Mouse (Mus musculus): ENCODE results near the gene B4galnt4. TPM values are rescaled to one million over a fixed set of nuclear protein-coding genes. Genes with fewer than 3 reads are reported as not detected.

B4galnt4 gene
- polyA plus RNA-seq, 1 experiment from 2014 or later: 41.0 TPM

DNA sequence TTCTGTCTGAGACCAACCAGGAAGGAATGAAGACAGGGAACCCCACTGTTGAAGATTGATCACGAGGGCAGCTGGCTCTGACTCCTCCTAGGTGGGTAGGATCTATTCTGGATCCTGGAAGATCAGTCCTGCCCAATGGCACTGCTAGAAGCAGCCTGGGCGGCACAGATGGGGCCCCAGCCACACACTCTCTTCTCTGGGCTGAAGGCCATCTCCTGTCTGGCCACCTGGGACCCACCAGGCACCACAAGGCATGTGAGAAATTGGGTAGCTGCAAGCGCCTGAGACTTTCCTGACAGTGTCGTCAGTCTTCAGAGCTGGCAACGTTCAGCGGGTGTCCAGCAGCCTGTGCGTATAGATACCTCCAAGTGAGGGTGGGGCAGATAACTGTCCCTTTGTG lies 1.6 kb downstream of the B4galnt4 start:
- WGBS: 69% methylated on average over 7 of the region's 7 CpGs
- H3K9ac ChIP-seq: peak overlapping the region; percentile 98
- no peak for ATAC-seq (ENCODE audit: low read depth)

DNA sequence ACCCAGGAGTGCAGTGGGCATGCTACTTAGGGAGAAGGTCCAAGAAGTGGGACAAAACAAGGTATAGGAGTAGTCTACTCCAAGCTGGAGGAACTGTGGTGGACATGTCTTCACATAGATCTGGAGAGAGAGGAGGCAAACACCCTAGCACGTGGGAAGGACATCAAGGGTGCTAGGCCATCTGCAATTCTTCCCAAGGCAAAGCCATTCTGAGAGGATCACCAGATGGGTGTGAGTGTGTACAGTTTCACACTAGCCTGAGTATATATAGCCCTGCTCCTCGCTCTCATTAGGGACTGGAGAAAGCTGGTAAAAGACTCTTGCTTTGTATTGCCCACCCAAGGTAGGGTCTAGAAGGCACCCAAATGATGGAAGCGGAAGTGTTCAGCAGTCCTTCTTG lies 2.4 kb downstream of the B4galnt4 start:
- Histone ChIP-seq H3K27me3 (no peaks in the 10 kb centered on the region), H3K36me3 (peaks cover 50% of the 10 kb centered on the region), H3K27ac (replicated peaks) (no peak overlapping the region), H3K4me1 (replicated peaks) (peaks cover 38% of the 10 kb centered on the region), H3K4me2 (no peak overlapping the region), H3K4me3 (no peak overlapping the region), H3K9ac (0 out of 2 replicates have a peak overlapping the region, but pooled peaks have one; percentile 23), H3K9me3 (no peaks in the 10 kb centered on the region)
- WGBS: 82% methylated on average over 3 of the region's 3 CpGs
- no peak for ATAC-seq (ENCODE audit: low read depth)

More for the DNA sequence above, 1.6 kb downstream of the B4galnt4 start:
- H3K4me3 ChIP-seq: peak overlapping the region; percentile 90; the same call in 1 of the 2 replicates
- H3K9me3 ChIP-seq: no peaks in the 10 kb centered on the region
- H3K27me3 ChIP-seq: no peaks in the 10 kb centered on the region
- peak overlapping the region; percentile 75 for H3K4me2 ChIP-seq
- peaks cover 38% of the 10 kb centered on the region for H3K4me1 ChIP-seq (replicated peaks)
- no peak overlapping the region for H3K27ac ChIP-seq (replicated peaks)
- H3K36me3 ChIP-seq: peaks cover 41% of the 10 kb centered on the region

DNA sequence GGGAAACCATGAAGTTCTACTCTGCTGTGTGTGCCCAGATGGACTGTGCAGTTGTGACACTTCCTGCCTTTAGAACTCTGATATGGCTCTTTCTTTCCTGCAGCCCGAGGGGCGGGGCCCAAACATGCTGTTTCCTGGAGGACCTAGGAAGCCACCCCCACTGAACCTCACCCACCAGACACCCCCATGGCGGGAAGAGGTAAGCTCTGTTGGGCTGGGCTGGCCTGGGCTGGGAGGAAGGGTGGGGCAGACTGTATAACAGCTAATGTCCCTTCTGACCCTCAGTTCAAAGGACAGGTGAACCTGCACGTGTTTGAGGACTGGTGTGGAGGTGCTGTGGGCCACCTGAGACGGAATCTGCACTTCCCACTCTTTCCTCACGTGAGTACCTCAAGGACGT lies 3.3 kb downstream of the B4galnt4 start:
- Histone ChIP-seq H3K4me3 (no peak overlapping the region), H3K9me3 (no peaks in the 10 kb centered on the region), H3K4me2 (no peak overlapping the region), H3K9ac (no peak overlapping the region), H3K27ac (replicated peaks) (no peak overlapping the region), H3K4me1 (replicated peaks) (peaks cover 38% of the 10 kb centered on the region), H3K27me3 (no peaks in the 10 kb centered on the region; the same call in 1 of the 2 replicates), H3K36me3 (peaks cover 56% of the 10 kb centered on the region)
- 91% methylated on average over 7 of the region's 7 CpGs for WGBS
- ATAC-seq (ENCODE audit: low read depth): no peak

DNA sequence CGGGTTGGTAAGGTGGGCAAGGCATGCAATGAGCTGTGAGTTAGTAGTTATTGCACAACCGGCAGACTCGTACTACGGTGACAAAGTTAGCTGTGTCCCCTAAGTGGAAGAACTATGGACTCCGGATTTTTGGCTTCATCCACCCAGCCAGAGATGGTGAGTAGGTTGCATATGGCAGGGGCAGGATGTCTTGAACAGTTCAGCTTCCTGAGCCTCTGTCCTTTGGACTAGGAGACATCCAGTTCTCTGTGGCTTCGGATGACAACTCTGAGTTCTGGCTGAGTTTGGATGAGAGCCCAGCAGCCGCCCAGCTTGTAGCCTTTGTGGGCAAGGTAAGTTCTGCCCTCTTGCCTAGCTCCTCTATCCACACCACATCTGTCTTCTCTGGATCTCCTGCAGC lies 3.7 kb downstream of the B4galnt4 start:
- Histone ChIP-seq H3K9ac (no peak overlapping the region), H3K9me3 (no peaks in the 10 kb centered on the region), H3K36me3 (peaks cover 56% of the 10 kb centered on the region), H3K4me3 (no peak overlapping the region), H3K27ac (replicated peaks) (no peak overlapping the region), H3K27me3 (no peaks in the 10 kb centered on the region; the same call in 1 of the 2 replicates), H3K4me1 (replicated peaks) (peaks cover 35% of the 10 kb centered on the region), H3K4me2 (no peak overlapping the region)
- WGBS: 90% methylated on average over 7 of the region's 7 CpGs
- no peak for ATAC-seq (ENCODE audit: low read depth)

DNA sequence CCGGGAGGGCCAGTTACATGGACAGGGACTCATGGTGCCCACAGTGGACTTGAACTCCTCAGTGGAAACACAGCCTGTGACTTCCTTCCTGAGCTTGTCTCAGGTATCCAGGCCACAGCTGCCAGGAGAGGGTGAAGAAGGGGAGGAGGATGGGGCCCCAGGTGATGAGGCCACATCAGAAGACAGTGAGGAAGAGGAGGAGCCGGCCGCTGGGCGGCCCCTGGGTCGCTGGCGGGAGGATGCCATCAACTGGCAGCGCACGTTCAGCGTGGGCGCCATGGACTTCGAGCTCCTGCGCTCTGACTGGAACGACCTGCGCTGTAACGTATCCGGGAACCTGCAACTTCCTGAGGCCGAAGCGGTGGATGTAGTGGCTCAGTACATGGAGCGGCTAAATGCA lies 7.4 kb downstream of the B4galnt4 start:
- peaks cover 24% of the 10 kb centered on the region for H3K4me1 ChIP-seq (replicated peaks)
- H3K4me2 ChIP-seq: no peak overlapping the region
- H3K36me3 ChIP-seq: peaks cover 56% of the 10 kb centered on the region
- H3K4me3 ChIP-seq: no peak overlapping the region
- no peak for ATAC-seq (ENCODE audit: low read depth)
- no peak overlapping the region for H3K9ac ChIP-seq
- H3K27me3 ChIP-seq: peaks cover 17% of the 10 kb centered on the region
- no peaks in the 10 kb centered on the region for H3K9me3 ChIP-seq
- H3K27ac ChIP-seq (replicated peaks): no peak overlapping the region
- WGBS: 75% methylated on average over 19 of the region's 19 CpGs

DNA sequence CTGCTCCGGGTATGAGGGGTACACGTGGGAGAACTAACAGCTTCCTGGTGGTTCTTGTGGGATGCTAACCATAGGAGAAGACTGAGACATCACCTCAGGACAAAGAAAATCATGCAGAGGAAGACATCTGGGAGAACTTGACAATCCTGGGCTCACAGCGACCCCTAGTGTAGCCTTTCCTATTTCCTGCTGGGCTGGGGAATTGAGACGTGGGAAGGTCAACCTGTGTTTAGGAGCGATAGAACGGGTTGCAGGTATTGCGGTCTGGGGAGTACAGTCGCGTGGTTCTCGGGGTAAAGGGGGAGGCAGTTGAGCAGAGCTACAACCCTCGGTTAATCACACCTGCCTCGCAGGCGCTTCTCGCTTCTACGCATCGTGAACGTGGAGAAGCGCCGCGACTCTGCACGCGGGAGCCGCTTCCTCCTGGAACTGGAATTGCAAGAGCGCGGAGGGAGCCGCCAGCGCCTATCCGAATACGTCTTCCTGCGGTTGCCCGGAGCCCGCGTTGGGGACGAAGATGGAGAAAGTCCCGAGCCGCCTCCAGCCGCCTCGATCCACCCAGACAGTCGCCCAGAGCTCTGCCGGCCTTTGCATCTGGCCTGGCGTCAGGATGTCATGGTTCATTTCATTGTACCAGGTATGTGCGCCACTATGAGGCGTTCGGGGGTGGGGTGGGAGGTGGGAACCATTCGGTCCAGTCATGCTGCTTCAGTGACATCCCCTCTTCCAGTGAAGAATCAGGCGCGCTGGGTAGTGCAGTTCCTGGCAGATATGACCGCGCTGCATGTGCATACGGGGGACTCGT lies 9.4 kb downstream of the B4galnt4 start:
- peak; percentile 73 for ATAC-seq (ENCODE audit: low read depth)
- Histone ChIP-seq H3K27me3 (peaks cover 17% of the 10 kb centered on the region), H3K9ac (peak overlapping the region; percentile 78), H3K9me3 (no peaks in the 10 kb centered on the region), H3K4me2 (peak overlapping the region; percentile 67), H3K4me3 (peak overlapping the region; percentile 37), H3K4me1 (replicated peaks) (peaks cover 21% of the 10 kb centered on the region), H3K27ac (replicated peaks) (peak overlapping the region; percentile 90), H3K36me3 (peaks cover 37% of the 10 kb centered on the region)
- 1% methylated on average over 51 of the region's 51 CpGs for WGBS

DNA sequence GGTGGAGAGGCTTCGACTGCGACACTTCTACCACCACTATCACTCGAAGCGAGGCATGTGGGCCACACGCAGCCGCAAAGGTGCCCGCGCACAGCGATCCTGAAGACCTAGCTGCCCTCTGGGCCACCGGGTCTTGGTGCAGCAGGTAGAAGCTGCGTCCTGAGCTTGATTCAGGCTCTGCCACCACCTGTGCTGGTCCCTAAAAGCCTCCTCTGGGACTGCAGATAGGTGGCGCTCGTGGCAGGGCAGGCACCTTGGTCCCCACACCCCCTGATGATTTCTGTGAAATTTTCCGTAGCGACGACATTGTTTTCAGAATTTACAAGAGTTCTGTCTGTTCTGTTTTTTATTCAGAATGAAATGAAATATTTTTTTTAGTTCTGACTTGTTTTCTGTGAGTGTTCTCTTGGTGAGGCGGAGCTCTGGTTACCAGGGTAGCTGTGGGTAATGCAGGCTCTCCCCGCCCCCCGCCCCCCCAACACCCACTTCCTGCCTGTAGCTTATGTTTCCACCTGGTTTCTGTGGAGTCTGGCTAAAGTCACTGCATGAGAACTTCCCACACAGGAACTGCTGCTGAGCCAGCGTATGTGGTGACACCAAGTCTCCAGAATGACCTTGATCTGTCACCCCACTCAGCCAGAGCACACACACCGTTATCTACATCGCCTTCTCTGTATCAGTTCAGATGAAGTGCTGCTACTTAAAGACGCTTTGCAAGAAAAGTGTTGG lies 11.3 kb downstream of the B4galnt4 start:
- WGBS: 37% methylated on average over 23 of the region's 23 CpGs
- H3K4me2 ChIP-seq: no peak overlapping the region
- H3K4me3 ChIP-seq: no peak overlapping the region
- no peaks in the 10 kb centered on the region for H3K9me3 ChIP-seq
- H3K36me3 ChIP-seq: peaks cover 18% of the 10 kb centered on the region
- no peak overlapping the region for H3K9ac ChIP-seq
- no peak for ATAC-seq (ENCODE audit: low read depth)
- peaks cover 21% of the 10 kb centered on the region for H3K4me1 ChIP-seq (replicated peaks)
- no peak overlapping the region for H3K27ac ChIP-seq (replicated peaks)
- H3K27me3 ChIP-seq: peaks cover 17% of the 10 kb centered on the region

DNA sequence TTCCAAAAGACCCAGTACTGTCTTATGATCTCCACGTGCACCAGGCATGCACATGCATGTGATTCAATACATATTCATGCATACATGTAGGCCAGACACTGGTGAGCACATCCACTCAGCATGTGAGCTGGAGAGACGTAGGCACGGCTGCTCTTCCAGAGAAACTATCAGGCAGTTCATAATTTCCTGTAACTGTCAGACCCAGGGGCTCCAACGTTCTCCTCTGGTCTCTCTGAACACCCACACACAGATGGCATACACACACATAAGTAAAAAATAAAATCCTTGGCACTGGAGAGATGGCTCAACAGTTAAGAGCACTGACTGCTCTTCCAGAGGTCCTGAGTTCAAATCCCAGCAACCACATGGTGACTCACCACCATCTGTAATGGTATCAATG lies 12.9 kb downstream of the B4galnt4 start:
- Histone ChIP-seq H3K27me3 (peaks cover 17% of the 10 kb centered on the region), H3K9me3 (no peaks in the 10 kb centered on the region), H3K36me3 (0 out of 2 replicates have a peak, but pooled peaks cover 2% of the 10 kb centered on the region), H3K9ac (no peak overlapping the region), H3K27ac (replicated peaks) (no peak overlapping the region), H3K4me2 (no peak overlapping the region), H3K4me3 (no peak overlapping the region), H3K4me1 (replicated peaks) (peaks cover 21% of the 10 kb centered on the region)
- 81% methylated on average over 4 of the region's 4 CpGs for WGBS
- no peak for ATAC-seq (ENCODE audit: low read depth)

DNA sequence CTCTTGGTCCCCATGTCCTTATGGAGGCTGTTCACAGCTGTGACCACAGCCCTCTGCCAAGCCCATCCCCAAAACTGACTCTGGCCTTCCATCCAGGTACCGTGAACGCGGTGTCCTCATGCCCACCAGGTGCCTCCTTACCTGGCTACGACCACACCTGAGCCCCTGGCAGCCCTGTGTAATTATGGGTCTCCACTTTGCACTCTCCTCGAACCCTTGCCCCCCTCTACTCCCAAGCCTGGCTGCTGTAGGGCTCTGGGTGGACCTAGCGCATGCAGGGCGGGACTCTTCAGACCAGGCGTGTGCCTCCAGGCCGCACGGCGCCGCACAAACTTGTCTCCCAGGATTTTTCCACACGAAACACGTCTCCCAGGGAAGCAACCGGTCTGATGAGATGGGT lies 16.9 kb downstream of the B4galnt4 start, which contains the start of gene Pkp3:
Gene Pkp3 (plus strand): TSS at position 378 of the 400 bp plus-strand sequence.
- WGBS: 90% methylated on average over 15 of the region's 15 CpGs
- peaks cover 14% of the 10 kb centered on the region for H3K27me3 ChIP-seq
- no peak within 1 kb of the TSS for H3K9ac ChIP-seq
- H3K4me1 ChIP-seq (replicated peaks): no peaks in the 10 kb centered on the region
- no peak for ATAC-seq (ENCODE audit: low read depth)
- H3K27ac ChIP-seq (replicated peaks): no peak within 1 kb of the TSS
- no peaks in the 10 kb centered on the region for H3K36me3 ChIP-seq
- H3K9me3 ChIP-seq: no peaks in the 10 kb centered on the region
- no peak within 1 kb of the TSS for H3K4me3 ChIP-seq
- no peak within 1 kb of the TSS for H3K4me2 ChIP-seq

DNA sequence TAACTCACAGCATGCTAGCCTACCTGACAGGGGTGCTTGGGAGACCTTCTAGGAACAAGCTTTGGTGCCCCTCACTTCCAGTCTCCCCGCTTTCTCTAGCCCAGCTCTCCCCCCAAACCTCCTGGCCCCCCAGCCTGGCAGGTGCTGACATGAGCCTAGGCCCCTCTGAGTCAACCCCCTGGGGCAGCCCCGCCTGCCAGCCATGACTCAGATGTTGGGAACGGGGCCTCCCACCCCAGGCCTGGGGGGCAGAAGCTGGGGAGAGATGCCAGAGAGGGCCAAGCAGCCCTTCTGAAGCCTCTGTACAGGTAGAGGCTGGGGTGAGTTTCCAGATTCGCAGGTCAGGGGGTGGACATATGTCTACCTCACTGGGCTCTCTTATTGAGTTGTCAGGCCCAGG lies 18.0 kb downstream of the B4galnt4 start:
- no peaks in the 10 kb centered on the region for H3K4me1 ChIP-seq (replicated peaks)
- no peak overlapping the region for H3K27ac ChIP-seq (replicated peaks)
- H3K4me2 ChIP-seq: no peak overlapping the region
- H3K36me3 ChIP-seq: no peaks in the 10 kb centered on the region
- H3K4me3 ChIP-seq: no peak overlapping the region
- no peak overlapping the region for H3K9ac ChIP-seq
- 79% methylated on average over 4 of the region's 4 CpGs for WGBS
- H3K27me3 ChIP-seq: peaks cover 14% of the 10 kb centered on the region
- no peak for ATAC-seq (ENCODE audit: low read depth)
- no peaks in the 10 kb centered on the region for H3K9me3 ChIP-seq

DNA sequence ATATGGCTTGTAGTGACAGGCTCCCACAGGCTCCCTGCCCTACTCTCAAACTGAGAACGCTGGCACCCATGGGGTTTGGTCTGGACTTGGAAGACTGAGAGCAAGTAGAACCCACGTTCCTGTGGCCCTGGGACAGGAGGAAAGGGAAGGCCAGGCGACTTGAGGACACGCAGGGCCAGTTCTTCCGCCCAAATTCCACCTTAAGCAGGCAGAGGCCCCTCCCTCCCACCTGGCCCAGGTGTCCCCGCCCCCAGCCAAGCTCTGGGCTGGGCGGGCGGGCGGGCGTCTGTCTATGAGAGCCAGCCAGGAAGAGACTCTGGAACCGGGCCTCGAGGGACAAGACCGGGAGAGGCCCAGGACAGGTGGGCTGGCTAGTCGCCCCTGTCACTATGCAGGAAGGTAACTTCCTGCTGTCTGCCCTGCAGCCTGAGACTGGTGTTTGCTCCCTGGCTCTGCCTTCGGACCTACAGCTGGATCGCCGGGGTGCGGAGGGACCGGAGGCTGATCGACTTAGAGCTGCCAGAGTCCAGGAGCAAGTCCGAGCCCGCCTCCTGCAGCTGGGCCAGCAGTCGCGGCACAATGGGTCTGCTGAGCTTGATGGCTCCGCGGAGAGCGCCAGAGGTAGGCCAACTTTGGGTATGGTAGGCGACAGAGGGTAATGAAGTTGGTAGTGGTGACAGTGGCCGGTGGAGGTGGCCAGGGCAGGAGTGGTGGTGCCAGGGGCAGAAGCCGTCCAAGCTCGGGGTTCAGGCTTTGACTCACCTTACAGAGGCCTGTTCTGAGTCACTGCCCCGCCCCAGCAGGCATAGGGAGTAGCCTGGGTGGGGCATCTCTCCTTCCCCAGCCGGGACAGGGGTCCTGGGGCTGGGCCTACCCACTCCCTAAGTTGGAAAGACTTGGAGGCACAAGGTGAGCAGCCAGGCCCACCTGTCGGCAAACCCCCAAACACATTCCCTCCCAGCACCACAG lies 18.9 kb downstream of the B4galnt4 start:
- no peaks in the 10 kb centered on the region for H3K4me1 ChIP-seq (replicated peaks)
- ATAC-seq (ENCODE audit: low read depth): no peak
- no peak overlapping the region for H3K27ac ChIP-seq (replicated peaks)
- WGBS: 28% methylated on average over 33 of the region's 34 CpGs
- no peak overlapping the region for H3K4me2 ChIP-seq
- no peaks in the 10 kb centered on the region for H3K36me3 ChIP-seq
- H3K4me3 ChIP-seq: no peak overlapping the region
- peaks cover 14% of the 10 kb centered on the region for H3K27me3 ChIP-seq
- no peaks in the 10 kb centered on the region for H3K9me3 ChIP-seq
- H3K9ac ChIP-seq: no peak overlapping the region
